Comparison of ENCODE assay signal across 8 mouse cellular contexts in genomic region chr2:181693339-181694280, GRCm38 (mm10). TPM values are rescaled to one million over a fixed set of nuclear protein-coding genes. Genes with fewer than 3 reads are reported as not detected.
A peak's percentile ranks its signal among the peaks of the same experiment; 100 is the strongest.
DNase-seq lines count a peak whose midpoint lies in the region; ATAC-seq and TF ChIP-seq lines count a peak whose summit lies in the region.

Gene Rgs19 (minus strand): TSS chr2:181693977.

- under 1% methylated on average over 72 of the region's 75 CpGs for WGBS in hindbrain, embryonic 16.5 days

- TF ChIP-seq CTCF in gastrocnemius, adult 2 months (IDR thresholded peaks at IDR 0.05), result no peak

- peak within 1 kb of the TSS; percentile 82 for H3K27ac ChIP-seq in gastrocnemius, adult 2 months
- peak within 1 kb of the TSS; percentile 80 for H3K27ac ChIP-seq in hindbrain, embryonic 16.5 days (ENCODE audit: low read depth, low read length)

- intact Hi-C loops in gastrocnemius, adult 2 months (cut with DNase I), result no loop called here

- H3K9me3 ChIP-seq in hindbrain, embryonic 16.5 days (ENCODE audit: control insufficient read depth, low read length), result no peaks in the 10 kb centered on the region
- H3K9me3 ChIP-seq in megakaryocyte, embryonic 14.5 days, result no peaks in the 10 kb centered on the region

- H3K4me1 ChIP-seq in hindbrain, embryonic 16.5 days (ENCODE audit: control insufficient read depth, insufficient read depth, low read depth, low read length), result peaks cover 15% of the 10 kb centered on the region
- peaks cover 70% of the 10 kb centered on the region for H3K4me1 ChIP-seq in megakaryocyte, embryonic 14.5 days

- H3K27me3 ChIP-seq in hindbrain, embryonic 16.5 days (replicated peaks; ENCODE audit: control insufficient read depth, insufficient read depth, low read length), result no peaks in the 10 kb centered on the region
- peaks cover 54% of the 10 kb centered on the region for H3K27me3 ChIP-seq in megakaryocyte, embryonic 14.5 days (replicated peaks)

- peaks cover 4% of the 10 kb centered on the region; the same call in 1 of the 2 replicates for H3K36me3 ChIP-seq in hindbrain, embryonic 16.5 days (ENCODE audit: control insufficient read depth, insufficient read depth, low read length)
- peaks cover 18% of the 10 kb centered on the region for H3K36me3 ChIP-seq in megakaryocyte, embryonic 14.5 days (replicated peaks; ENCODE audit: low read length)

- peak; percentile 91 for ATAC-seq in hindbrain, embryonic 16.5 days

- H3K4me2 ChIP-seq in hindbrain, embryonic 16.5 days (ENCODE audit: low read length), result peak within 1 kb of the TSS; percentile 97

- H3K9ac ChIP-seq in hindbrain, embryonic 16.5 days (ENCODE audit: low read depth, low read length), result peak within 1 kb of the TSS; percentile 85

- peak within 1 kb of the TSS; percentile 79 for H3K4me3 ChIP-seq in gastrocnemius, adult 2 months
- H3K4me3 ChIP-seq in hindbrain, embryonic 16.5 days (ENCODE audit: low read length), result peak within 1 kb of the TSS; percentile 60
- H3K4me3 ChIP-seq in megakaryocyte, embryonic 14.5 days (replicated peaks), result peak within 1 kb of the TSS; percentile 93

- DNase-seq in R1 (ENCODE audit: low read depth, low spot score), result peak; percentile 80
- DNase-seq in cerebellum, postnatal 4 days (ENCODE audit: low spot score in 2 of 2), result peak; percentile 48 to 72
- peak; percentile 90 for DNase-seq in gastrocnemius, adult 2 months
- peak; percentile 59 to 75 for DNase-seq in left cerebral cortex, adult 8-10 months (ENCODE audit: low spot score in 2 of 2)
- DNase-seq in right cerebral cortex, postnatal 14 days, result peak; percentile 75
- peak; percentile 78 for DNase-seq in urinary bladder, postnatal 4 days (ENCODE audit: low spot score in 2 of 2)

RNA-seq across cellular contexts. Expression of gene Rgs19, which starts in this region (rescaled TPM):
- total RNA-seq in gastrocnemius, adult 2 months (2021), result 1 to 10 TPM; 2.7 to 2.8 TPM
- 68.9 and 71.9 TPM in 2 replicates for polyA plus RNA-seq in hindbrain, embryonic 16.5 days (2015; fragmentation: Nextera tagmentation; extraction: Ambion mirVana)
- total RNA-seq in left cerebral cortex, adult 8-10 months (2022), result 10 to 100 TPM; 21.9 to 35.9 (median 26.8) TPM
- polyA plus RNA-seq in megakaryocyte, embryonic 14.5 days (2012; ENCODE audit: insufficient read depth, low replicate concordance), result 38.7 and 51.9 TPM in 2 replicates

Comparison
In these comparisons a context has a peak if more than half of its experiments do, and no peak if none do; other contexts are left out.
1. Peak in every context shown above with its lines: DNase-seq, ATAC-seq, H3K4me3 ChIP-seq and H3K27ac ChIP-seq.
2. RNA of gene Rgs19 (total RNA-seq): 21.9 to 35.9 TPM in left cerebral cortex, adult 8-10 months; 2.7 to 2.8 TPM in gastrocnemius, adult 2 months; every median in the first group is over 4 times any median in the second.